ENCODE assay signal across 9 mouse cellular contexts in genomic region chr5:113150871-113151553, GRCm38 (mm10).
DNase-seq lines count a peak whose midpoint lies in the region; ATAC-seq lines count a peak whose summit lies in the region.
"Had no signal": no experiment of that assay in that cellular context is flagged by ENCODE, and none has a peak within 500 bp of the region (broad histone marks: within the 10 kb centered on the region; RNA-seq: fewer than 3 reads in every experiment).

No protein-coding gene starts in this region.

- WGBS in kidney, embryonic 16.5 days, result 47% methylated on average over 9 of the region's 9 CpGs
- 58% methylated on average over 9 of the region's 9 CpGs for WGBS in embryonic facial prominence, embryonic 13.5 days
- WGBS in hindbrain, embryonic 16.5 days, result 60% methylated on average over 9 of the region's 9 CpGs
- WGBS in midbrain, embryonic 16.5 days, result 70% methylated on average over 9 of the region's 9 CpGs

- DNase-seq in kidney, adult 9 months, result no peak
- no peak for DNase-seq in embryo, embryonic 10.5 days (ENCODE audit: low spot score)
- no peak for DNase-seq in adrenal gland, postnatal 14 days
- DNase-seq: cerebellum, adult 2 months had no signal

- no peak for ATAC-seq in kidney, embryonic 16.5 days (ENCODE audit: low FRiP score, low TSS enrichment)
- no peak for ATAC-seq in embryonic facial prominence, embryonic 13.5 days (ENCODE audit: insufficient number of reproducible peaks, insufficient read depth, low FRiP score, low TSS enrichment, low read depth)
- ATAC-seq in hindbrain, embryonic 16.5 days, result no peak
- ATAC-seq in midbrain, embryonic 16.5 days, result no peak
- no peak for ATAC-seq in megakaryocyte-erythroid progenitor cell, adult 5-6 weeks (replicated peaks; ENCODE audit: low FRiP score, low TSS enrichment, poor library complexity, severe bottlenecking)

- no peaks in the 10 kb centered on the region for H3K27me3 ChIP-seq in kidney, embryonic 16.5 days (ENCODE audit: insufficient read depth, low read length)
- no peaks in the 10 kb centered on the region for H3K27me3 ChIP-seq in embryonic facial prominence, embryonic 13.5 days
- no peaks in the 10 kb centered on the region for H3K27me3 ChIP-seq in hindbrain, embryonic 16.5 days (replicated peaks; ENCODE audit: control insufficient read depth, insufficient read depth, low read length)
- H3K27me3 ChIP-seq in midbrain, embryonic 16.5 days (ENCODE audit: control insufficient read depth, insufficient read depth, low read depth, low read length), result no peaks in the 10 kb centered on the region

- H3K27ac ChIP-seq in kidney, embryonic 16.5 days (ENCODE audit: low read length), result peak overlapping the region; percentile 86
- H3K27ac ChIP-seq in embryonic facial prominence, embryonic 13.5 days, result peak overlapping the region; percentile 89
- peak overlapping the region; percentile 52 for H3K27ac ChIP-seq in hindbrain, embryonic 16.5 days (ENCODE audit: low read depth, low read length)
- H3K27ac ChIP-seq in midbrain, embryonic 16.5 days (ENCODE audit: low read length), result peak overlapping the region; percentile 55

- no peaks in the 10 kb centered on the region for H3K36me3 ChIP-seq in kidney, embryonic 16.5 days (ENCODE audit: insufficient read depth, low read length)
- no peaks in the 10 kb centered on the region for H3K36me3 ChIP-seq in embryonic facial prominence, embryonic 13.5 days
- no peaks in the 10 kb centered on the region for H3K36me3 ChIP-seq in hindbrain, embryonic 16.5 days (ENCODE audit: control insufficient read depth, insufficient read depth, low read length)
- no peaks in the 10 kb centered on the region for H3K36me3 ChIP-seq in midbrain, embryonic 16.5 days (ENCODE audit: control insufficient read depth, insufficient read depth, low read length)

- no peak overlapping the region for H3K4me2 ChIP-seq in kidney, embryonic 16.5 days (replicated peaks; ENCODE audit: low read depth, low read length)
- no peak overlapping the region for H3K4me2 ChIP-seq in embryonic facial prominence, embryonic 13.5 days
- H3K4me2 ChIP-seq in hindbrain, embryonic 16.5 days (ENCODE audit: low read length), result no peak overlapping the region
- no peak overlapping the region for H3K4me2 ChIP-seq in midbrain, embryonic 16.5 days (ENCODE audit: low read length)

- H3K4me3 ChIP-seq in kidney, embryonic 16.5 days (ENCODE audit: low read length), result no peak overlapping the region
- no peak overlapping the region for H3K4me3 ChIP-seq in embryonic facial prominence, embryonic 13.5 days
- no peak overlapping the region for H3K4me3 ChIP-seq in hindbrain, embryonic 16.5 days (ENCODE audit: low read length)
- H3K4me3 ChIP-seq in midbrain, embryonic 16.5 days (ENCODE audit: low read depth, low read length), result no peak overlapping the region

- H3K4me1 ChIP-seq in kidney, embryonic 16.5 days (ENCODE audit: insufficient read depth, low read length), result peaks cover 37% of the 10 kb centered on the region
- H3K4me1 ChIP-seq in embryonic facial prominence, embryonic 13.5 days, result peaks cover 63% of the 10 kb centered on the region
- H3K4me1 ChIP-seq in hindbrain, embryonic 16.5 days (ENCODE audit: control insufficient read depth, insufficient read depth, low read depth, low read length), result peaks cover 23% of the 10 kb centered on the region
- peaks cover 28% of the 10 kb centered on the region for H3K4me1 ChIP-seq in midbrain, embryonic 16.5 days (ENCODE audit: control insufficient read depth, insufficient read depth, low read length)

- H3K9me3 ChIP-seq in kidney, embryonic 16.5 days (ENCODE audit: low read length), result no peaks in the 10 kb centered on the region
- H3K9me3 ChIP-seq in embryonic facial prominence, embryonic 13.5 days, result no peaks in the 10 kb centered on the region
- no peaks in the 10 kb centered on the region for H3K9me3 ChIP-seq in hindbrain, embryonic 16.5 days (ENCODE audit: control insufficient read depth, low read length)
- no peaks in the 10 kb centered on the region for H3K9me3 ChIP-seq in midbrain, embryonic 16.5 days (replicated peaks; ENCODE audit: control insufficient read depth, low read length, poor library complexity, severe bottlenecking)

- H3K9ac ChIP-seq in kidney, embryonic 16.5 days (replicated peaks; ENCODE audit: low read length), result peak overlapping the region; percentile 36; the same call in 1 of the 2 replicates
- no peak overlapping the region for H3K9ac ChIP-seq in embryonic facial prominence, embryonic 13.5 days
- no peak overlapping the region for H3K9ac ChIP-seq in hindbrain, embryonic 16.5 days (ENCODE audit: low read depth, low read length)
- H3K9ac ChIP-seq in midbrain, embryonic 16.5 days (ENCODE audit: low read depth, low read length), result peak overlapping the region; percentile 20; the same call in 1 of the 2 replicates

Comparison
In these comparisons a context has a peak if more than half of its experiments do, and no peak if none do; other contexts are left out.
1. H3K9ac ChIP-seq: peak in kidney, embryonic 16.5 days (single experiment) and midbrain, embryonic 16.5 days (single experiment); none in embryonic facial prominence, embryonic 13.5 days (single experiment) and hindbrain, embryonic 16.5 days (single experiment).
2. Peak in every context shown above with its lines, with median percentiles within 50 percentile points of each other: H3K27ac ChIP-seq.